Mouse (Mus musculus): Measurements from ENCODE around the gene Tacr2. TPM values are rescaled to one million over a fixed set of nuclear protein-coding genes. Genes with fewer than 3 reads are reported as not detected.
A peak's percentile ranks its signal among the peaks of the same experiment; 100 is the strongest.

Tacr2 gene
- polyA plus RNA-seq (2014; fragmentation: Nextera tagmentation; extraction: Ambion mirVana) = not detected in 2 replicates

- no peaks in the 10 kb centered on the region for H3K27me3 ChIP-seq (ENCODE audit: control insufficient read depth, insufficient read depth, low read length)
- H3K36me3 ChIP-seq (ENCODE audit: control insufficient read depth, insufficient read depth, low read length) = no peaks in the 10 kb centered on the region
- no peak within 1 kb of the TSS for H3K27ac ChIP-seq (ENCODE audit: low read depth, low read length)
- WGBS = 57% methylated on average over 12 of the region's 12 CpGs
- no peaks in the 10 kb centered on the region for H3K4me1 ChIP-seq (ENCODE audit: control insufficient read depth, insufficient read depth, low read length)
- no peak for DNase-seq (ENCODE audit: low spot score)
- no peaks in the 10 kb centered on the region for H3K9me3 ChIP-seq (ENCODE audit: control insufficient read depth, low read length)
- no peak within 1 kb of the TSS for H3K9ac ChIP-seq (ENCODE audit: low read length)
- no peak for ATAC-seq (ENCODE audit: insufficient read depth, low FRiP score, low TSS enrichment)
- no peak within 1 kb of the TSS for H3K4me3 ChIP-seq (ENCODE audit: low read depth, low read length)
- H3K4me2 ChIP-seq (ENCODE audit: low read depth) = no peak within 1 kb of the TSS
Observed at GRCm38 (mm10) chr10:62252000-62252488, at the start of gene Tacr2. Gene Tacr2 (plus strand): TSS chr10:62252438.

GRCm38 (mm10) chr10:62202574-62202973, 49.7 kb upstream of the Tacr2 start:
- ATAC-seq (ENCODE audit: insufficient read depth, low FRiP score, low TSS enrichment) (no peak), DNase-seq (ENCODE audit: low spot score) (no peak)
- Histone ChIP-seq H3K27ac (ENCODE audit: low read depth, low read length) (no peak overlapping the region), H3K4me1 (ENCODE audit: control insufficient read depth, insufficient read depth, low read length) (no peaks in the 10 kb centered on the region), H3K4me2 (ENCODE audit: low read depth) (no peak overlapping the region), H3K9ac (ENCODE audit: low read length) (no peak overlapping the region), H3K9me3 (ENCODE audit: control insufficient read depth, low read length) (no peaks in the 10 kb centered on the region), H3K27me3 (ENCODE audit: control insufficient read depth, insufficient read depth, low read length) (no peaks in the 10 kb centered on the region), H3K36me3 (ENCODE audit: control insufficient read depth, insufficient read depth, low read length) (no peaks in the 10 kb centered on the region), H3K4me3 (ENCODE audit: low read depth, low read length) (no peak overlapping the region)
- 76% methylated on average over 6 of the region's 6 CpGs for WGBS

- Histone ChIP-seq H3K9me3 (ENCODE audit: control insufficient read depth, low read length) (no peaks in the 10 kb centered on the region), H3K27ac (ENCODE audit: low read depth, low read length) (no peak overlapping the region), H3K27me3 (ENCODE audit: control insufficient read depth, insufficient read depth, low read length) (no peaks in the 10 kb centered on the region), H3K36me3 (ENCODE audit: control insufficient read depth, insufficient read depth, low read length) (no peaks in the 10 kb centered on the region), H3K4me1 (ENCODE audit: control insufficient read depth, insufficient read depth, low read length) (peaks cover 9% of the 10 kb centered on the region; the same call in 1 of the 2 replicates), H3K4me2 (ENCODE audit: low read depth) (no peak overlapping the region), H3K9ac (ENCODE audit: low read length) (no peak overlapping the region), H3K4me3 (ENCODE audit: low read depth, low read length) (no peak overlapping the region)
- DNase-seq (ENCODE audit: low spot score) = peak; percentile 40
- WGBS = 36% methylated on average over 10 of the region's 10 CpGs
- ATAC-seq (ENCODE audit: insufficient read depth, low FRiP score, low TSS enrichment) = no peak
Observed at GRCm38 (mm10) chr10:62208241-62208896, 43.9 kb upstream of the Tacr2 start.

- WGBS = 67% methylated on average over 6 of the region's 6 CpGs
- no peak overlapping the region for H3K4me2 ChIP-seq (ENCODE audit: low read depth)
- H3K4me1 ChIP-seq (ENCODE audit: control insufficient read depth, insufficient read depth, low read length) = peaks cover 9% of the 10 kb centered on the region; the same call in 1 of the 2 replicates
- no peaks in the 10 kb centered on the region for H3K9me3 ChIP-seq (ENCODE audit: control insufficient read depth, low read length)
- H3K4me3 ChIP-seq (ENCODE audit: low read depth, low read length) = no peak overlapping the region
- H3K36me3 ChIP-seq (ENCODE audit: control insufficient read depth, insufficient read depth, low read length) = no peaks in the 10 kb centered on the region
- ATAC-seq (ENCODE audit: insufficient read depth, low FRiP score, low TSS enrichment) = no peak
- no peak overlapping the region for H3K9ac ChIP-seq (ENCODE audit: low read length)
- no peak for DNase-seq (ENCODE audit: low spot score)
- no peaks in the 10 kb centered on the region for H3K27me3 ChIP-seq (ENCODE audit: control insufficient read depth, insufficient read depth, low read length)
- no peak overlapping the region for H3K27ac ChIP-seq (ENCODE audit: low read depth, low read length)
Observed at GRCm38 (mm10) chr10:62211310-62211709, 40.9 kb upstream of the Tacr2 start.

- Histone ChIP-seq H3K27me3 (ENCODE audit: control insufficient read depth, insufficient read depth, low read length) (no peaks in the 10 kb centered on the region), H3K27ac (ENCODE audit: low read depth, low read length) (no peak overlapping the region), H3K4me2 (ENCODE audit: low read depth) (no peak overlapping the region), H3K4me3 (ENCODE audit: low read depth, low read length) (no peak overlapping the region), H3K9me3 (ENCODE audit: control insufficient read depth, low read length) (no peaks in the 10 kb centered on the region), H3K36me3 (ENCODE audit: control insufficient read depth, insufficient read depth, low read length) (no peaks in the 10 kb centered on the region), H3K4me1 (ENCODE audit: control insufficient read depth, insufficient read depth, low read length) (no peaks in the 10 kb centered on the region), H3K9ac (ENCODE audit: low read length) (no peak overlapping the region)
- no peak for ATAC-seq (ENCODE audit: insufficient read depth, low FRiP score, low TSS enrichment)
- 75% methylated on average over 5 of the region's 5 CpGs for WGBS
- no peak for DNase-seq (ENCODE audit: low spot score)
Observed at GRCm38 (mm10) chr10:62215169-62215616, 37.0 kb upstream of the Tacr2 start.

- H3K9me3 ChIP-seq (ENCODE audit: control insufficient read depth, low read length) = no peaks in the 10 kb centered on the region
- H3K27ac ChIP-seq (ENCODE audit: low read depth, low read length) = no peak overlapping the region
- H3K4me1 ChIP-seq (ENCODE audit: control insufficient read depth, insufficient read depth, low read length) = no peaks in the 10 kb centered on the region
- H3K4me2 ChIP-seq (ENCODE audit: low read depth) = no peak overlapping the region
- no peak overlapping the region for H3K4me3 ChIP-seq (ENCODE audit: low read depth, low read length)
- no peaks in the 10 kb centered on the region for H3K27me3 ChIP-seq (ENCODE audit: control insufficient read depth, insufficient read depth, low read length)
- DNase-seq (ENCODE audit: low spot score) = no peak
- H3K9ac ChIP-seq (ENCODE audit: low read length) = no peak overlapping the region
- ATAC-seq (ENCODE audit: insufficient read depth, low FRiP score, low TSS enrichment) = no peak
- H3K36me3 ChIP-seq (ENCODE audit: control insufficient read depth, insufficient read depth, low read length) = no peaks in the 10 kb centered on the region
- 95% methylated on average over 8 of the region's 8 CpGs for WGBS
Observed at GRCm38 (mm10) chr10:62215633-62216032, 36.6 kb upstream of the Tacr2 start.

- H3K36me3 ChIP-seq (ENCODE audit: control insufficient read depth, insufficient read depth, low read length) = no peaks in the 10 kb centered on the region
- H3K9ac ChIP-seq (ENCODE audit: low read length) = no peak overlapping the region
- H3K4me1 ChIP-seq (ENCODE audit: control insufficient read depth, insufficient read depth, low read length) = no peaks in the 10 kb centered on the region
- H3K4me2 ChIP-seq (ENCODE audit: low read depth) = no peak overlapping the region
- 58% methylated on average over 5 of the region's 5 CpGs for WGBS
- H3K27ac ChIP-seq (ENCODE audit: low read depth, low read length) = peak overlapping the region; percentile 11; the same call in 1 of the 2 replicates
- H3K9me3 ChIP-seq (ENCODE audit: control insufficient read depth, low read length) = no peaks in the 10 kb centered on the region
- no peaks in the 10 kb centered on the region for H3K27me3 ChIP-seq (ENCODE audit: control insufficient read depth, insufficient read depth, low read length)
- no peak overlapping the region for H3K4me3 ChIP-seq (ENCODE audit: low read depth, low read length)
- DNase-seq (ENCODE audit: low spot score) (no peak), ATAC-seq (ENCODE audit: insufficient read depth, low FRiP score, low TSS enrichment) (no peak)
Observed at GRCm38 (mm10) chr10:62216595-62216994, 35.6 kb upstream of the Tacr2 start.

GRCm38 (mm10) chr10:62217196-62217595, 35.0 kb upstream of the Tacr2 start:
- Histone ChIP-seq H3K27ac (ENCODE audit: low read depth, low read length) (peak overlapping the region; percentile 11; the same call in 1 of the 2 replicates), H3K36me3 (ENCODE audit: control insufficient read depth, insufficient read depth, low read length) (no peaks in the 10 kb centered on the region), H3K9ac (ENCODE audit: low read length) (no peak overlapping the region), H3K9me3 (ENCODE audit: control insufficient read depth, low read length) (no peaks in the 10 kb centered on the region), H3K4me2 (ENCODE audit: low read depth) (no peak overlapping the region), H3K27me3 (ENCODE audit: control insufficient read depth, insufficient read depth, low read length) (no peaks in the 10 kb centered on the region), H3K4me3 (ENCODE audit: low read depth, low read length) (no peak overlapping the region), H3K4me1 (ENCODE audit: control insufficient read depth, insufficient read depth, low read length) (no peaks in the 10 kb centered on the region)
- 61% methylated on average over 8 of the region's 8 CpGs for WGBS
- no peak for ATAC-seq (ENCODE audit: insufficient read depth, low FRiP score, low TSS enrichment)
- DNase-seq (ENCODE audit: low spot score) = no peak

All from neural tube, embryonic 11.5 days (tissue).